Mouse (Mus musculus): Measurements from ENCODE around the gene Nfx1. TPM values are rescaled to one million over a fixed set of nuclear protein-coding genes. Genes with fewer than 3 reads are reported as not detected.

Gene Nfx1
- polyA plus RNA-seq, 1 experiment = 104 TPM

DNA sequence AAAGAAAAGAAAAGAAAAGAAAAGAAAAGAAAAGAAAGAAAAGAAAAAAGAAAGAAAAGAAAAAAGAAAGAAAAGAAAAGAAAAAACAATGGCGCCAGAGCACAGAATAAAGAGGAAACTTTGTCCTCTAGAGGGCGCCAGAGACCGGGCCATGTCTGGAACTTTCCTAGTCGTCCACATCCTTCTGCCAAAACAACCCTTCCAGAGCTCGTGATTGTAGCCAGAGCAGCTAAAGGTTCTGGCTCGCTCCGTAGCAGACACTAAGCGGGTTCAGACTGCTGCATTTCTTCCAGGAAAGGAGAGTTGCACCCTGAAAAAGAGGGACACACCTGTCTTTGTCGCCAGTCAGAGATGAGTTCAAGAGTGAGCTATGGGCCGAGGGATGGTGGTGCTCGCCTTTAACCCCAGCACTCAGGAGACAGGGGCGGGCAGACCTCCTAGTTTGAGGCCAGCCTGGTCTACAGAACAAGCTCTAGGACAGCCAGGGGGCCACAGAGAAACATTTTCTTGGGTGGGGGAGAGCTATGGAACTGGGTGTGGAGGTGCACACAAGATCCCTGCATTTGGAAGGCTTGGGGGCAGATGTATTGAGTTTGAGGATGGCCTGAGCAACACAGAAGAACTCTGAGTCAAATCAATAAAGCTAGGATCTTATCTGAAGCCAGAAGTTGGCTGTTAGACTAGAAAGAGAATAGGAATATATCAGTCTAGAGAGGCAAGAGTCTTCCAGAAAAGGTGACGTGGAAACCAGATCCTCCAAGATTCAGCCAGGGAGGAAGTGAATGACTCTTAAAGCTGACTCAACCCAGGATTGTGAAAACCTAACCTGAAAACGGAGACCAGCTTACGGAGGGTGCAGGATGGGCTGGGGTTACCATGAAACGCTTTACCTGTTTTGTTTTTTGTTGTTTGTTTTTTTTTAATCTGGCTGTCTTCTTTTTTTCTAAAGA is 80.3 kb downstream of the Nfx1 start:
- H3K9me3 ChIP-seq (replicated peaks; ENCODE audit: control insufficient read depth, insufficient read depth, low read length, poor library complexity, severe bottlenecking) = no peaks in the 10 kb centered on the region
- H3K4me3 ChIP-seq (ENCODE audit: low read depth, low read length) = peak overlapping the region; percentile 40
- peak overlapping the region; percentile 37 for H3K27ac ChIP-seq (ENCODE audit: insufficient read depth, low read length)
- TF ChIP-seq POLR2A (IDR thresholded peaks at IDR 0.05; ENCODE audit: insufficient read depth, low read length) (no peak), EP300 (IDR thresholded peaks at IDR 0.05; ENCODE audit: insufficient read depth, low read depth, low read length) (no peak), CTCF (IDR thresholded peaks at IDR 0.05; ENCODE audit: low read depth, low read length) (peak; percentile 73)
- no peaks in the 10 kb centered on the region for H3K27me3 ChIP-seq (ENCODE audit: control insufficient read depth, insufficient read depth, low read length, poor library complexity, severe bottlenecking)
- no peaks in the 10 kb centered on the region for H3K36me3 ChIP-seq (ENCODE audit: control insufficient read depth, insufficient read depth, low read length, poor library complexity, severe bottlenecking)
- H3K9ac ChIP-seq (ENCODE audit: low read depth, poor library complexity, severe bottlenecking) = peak overlapping the region; percentile 43
- no peaks in the 10 kb centered on the region for H3K4me1 ChIP-seq (ENCODE audit: control insufficient read depth, insufficient read depth, low read length)

DNA sequence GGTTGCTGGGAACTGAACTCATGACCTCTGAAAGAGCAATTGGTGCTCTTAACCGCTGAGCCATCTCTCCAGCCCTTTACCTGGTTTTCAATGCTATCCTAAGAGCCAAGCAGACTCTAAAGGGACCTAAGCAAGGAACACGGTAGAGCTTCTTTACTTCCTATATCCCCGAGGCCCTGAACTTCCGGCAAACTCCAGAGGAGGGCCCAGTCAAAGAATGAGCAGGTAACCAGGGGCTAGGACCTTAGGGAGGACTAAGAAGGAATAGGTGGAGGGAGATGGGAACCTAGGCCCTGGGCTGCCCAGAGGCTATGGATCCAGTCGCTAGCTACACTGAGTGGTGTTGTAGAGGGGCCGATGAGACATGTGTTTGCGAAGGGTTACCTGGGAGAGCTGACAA is 81.1 kb downstream of the Nfx1 start:
- Histone ChIP-seq H3K4me3 (ENCODE audit: low read depth, low read length) (peak overlapping the region; percentile 58), H3K27ac (ENCODE audit: insufficient read depth, low read length) (peak overlapping the region; percentile 62), H3K4me1 (ENCODE audit: control insufficient read depth, insufficient read depth, low read length) (no peaks in the 10 kb centered on the region), H3K27me3 (ENCODE audit: control insufficient read depth, insufficient read depth, low read length, poor library complexity, severe bottlenecking) (no peaks in the 10 kb centered on the region), H3K36me3 (ENCODE audit: control insufficient read depth, insufficient read depth, low read length, poor library complexity, severe bottlenecking) (no peaks in the 10 kb centered on the region), H3K9ac (ENCODE audit: low read depth, poor library complexity, severe bottlenecking) (peak overlapping the region; percentile 34), H3K9me3 (replicated peaks; ENCODE audit: control insufficient read depth, insufficient read depth, low read length, poor library complexity, severe bottlenecking) (no peaks in the 10 kb centered on the region)
- TF ChIP-seq EP300 (IDR thresholded peaks at IDR 0.05; ENCODE audit: insufficient read depth, low read depth, low read length) = no peak
- TF ChIP-seq POLR2A (IDR thresholded peaks at IDR 0.05; ENCODE audit: insufficient read depth, low read length) = no peak
- TF ChIP-seq CTCF (IDR thresholded peaks at IDR 0.05; ENCODE audit: low read depth, low read length) = no peak

DNA sequence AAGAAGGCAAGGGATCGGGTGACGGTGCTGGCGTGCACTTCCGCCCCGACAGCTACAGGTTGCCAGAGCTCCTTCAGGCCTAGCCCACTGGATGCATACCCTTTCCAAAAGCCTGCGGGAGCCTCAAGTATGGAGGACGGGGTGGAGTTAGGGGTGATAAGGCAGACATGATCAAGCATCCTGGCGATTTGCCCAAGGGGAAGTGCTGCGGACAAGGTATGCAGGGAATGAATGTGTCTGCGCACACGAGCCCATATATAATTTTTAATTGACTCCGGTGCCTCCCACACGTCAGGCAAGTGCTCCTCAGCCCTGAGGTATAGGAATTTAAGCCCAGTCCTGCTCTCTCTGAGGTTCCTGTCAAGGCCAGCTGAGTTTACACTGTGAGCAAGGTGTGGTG is 84.4 kb downstream of the Nfx1 start:
- H3K4me3 ChIP-seq (ENCODE audit: low read depth, low read length) = peak overlapping the region; percentile 24
- H3K27me3 ChIP-seq (ENCODE audit: control insufficient read depth, insufficient read depth, low read length, poor library complexity, severe bottlenecking) = no peaks in the 10 kb centered on the region
- no peak overlapping the region for H3K27ac ChIP-seq (ENCODE audit: insufficient read depth, low read length)
- TF ChIP-seq CTCF (IDR thresholded peaks at IDR 0.05; ENCODE audit: low read depth, low read length) (no peak), POLR2A (IDR thresholded peaks at IDR 0.05; ENCODE audit: insufficient read depth, low read length) (no peak), EP300 (IDR thresholded peaks at IDR 0.05; ENCODE audit: insufficient read depth, low read depth, low read length) (no peak)
- no peaks in the 10 kb centered on the region for H3K4me1 ChIP-seq (ENCODE audit: control insufficient read depth, insufficient read depth, low read length)
- H3K9me3 ChIP-seq (replicated peaks; ENCODE audit: control insufficient read depth, insufficient read depth, low read length, poor library complexity, severe bottlenecking) = no peaks in the 10 kb centered on the region
- no peaks in the 10 kb centered on the region for H3K36me3 ChIP-seq (ENCODE audit: control insufficient read depth, insufficient read depth, low read length, poor library complexity, severe bottlenecking)
- peak overlapping the region; percentile 8; the same call in 1 of the 2 replicates for H3K9ac ChIP-seq (ENCODE audit: low read depth, poor library complexity, severe bottlenecking)

DNA sequence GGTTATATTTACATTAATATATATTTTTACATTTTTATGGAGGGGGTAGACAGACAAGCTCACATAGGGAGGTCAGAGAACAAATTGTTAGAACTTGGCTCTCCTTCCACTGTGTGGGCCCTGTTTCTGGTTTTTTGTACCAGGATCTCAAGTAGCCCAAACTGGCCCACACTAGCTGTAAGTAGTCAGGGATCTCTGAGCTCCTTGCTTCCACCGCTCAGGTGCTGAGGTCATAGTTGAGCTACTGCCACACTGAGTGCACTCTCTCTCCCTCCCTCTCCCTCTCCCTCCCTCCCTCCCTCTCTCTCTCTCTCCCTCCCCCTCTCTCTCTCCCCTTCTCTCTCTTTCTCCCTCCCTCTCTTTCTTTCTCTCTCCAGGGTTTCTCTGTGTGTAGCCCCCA is 85.5 kb downstream of the Nfx1 start:
- H3K4me3 ChIP-seq (ENCODE audit: low read depth, low read length) = no peak overlapping the region
- H3K36me3 ChIP-seq (ENCODE audit: control insufficient read depth, insufficient read depth, low read length, poor library complexity, severe bottlenecking) = no peaks in the 10 kb centered on the region
- no peaks in the 10 kb centered on the region for H3K9me3 ChIP-seq (replicated peaks; ENCODE audit: control insufficient read depth, insufficient read depth, low read length, poor library complexity, severe bottlenecking)
- H3K9ac ChIP-seq (ENCODE audit: low read depth, poor library complexity, severe bottlenecking) = no peak overlapping the region
- no peak overlapping the region for H3K27ac ChIP-seq (ENCODE audit: insufficient read depth, low read length)
- no peaks in the 10 kb centered on the region for H3K27me3 ChIP-seq (ENCODE audit: control insufficient read depth, insufficient read depth, low read length, poor library complexity, severe bottlenecking)
- TF ChIP-seq CTCF (IDR thresholded peaks at IDR 0.05; ENCODE audit: low read depth, low read length) (no peak), POLR2A (IDR thresholded peaks at IDR 0.05; ENCODE audit: insufficient read depth, low read length) (no peak), EP300 (IDR thresholded peaks at IDR 0.05; ENCODE audit: insufficient read depth, low read depth, low read length) (no peak)
- no peaks in the 10 kb centered on the region for H3K4me1 ChIP-seq (ENCODE audit: control insufficient read depth, insufficient read depth, low read length)

DNA sequence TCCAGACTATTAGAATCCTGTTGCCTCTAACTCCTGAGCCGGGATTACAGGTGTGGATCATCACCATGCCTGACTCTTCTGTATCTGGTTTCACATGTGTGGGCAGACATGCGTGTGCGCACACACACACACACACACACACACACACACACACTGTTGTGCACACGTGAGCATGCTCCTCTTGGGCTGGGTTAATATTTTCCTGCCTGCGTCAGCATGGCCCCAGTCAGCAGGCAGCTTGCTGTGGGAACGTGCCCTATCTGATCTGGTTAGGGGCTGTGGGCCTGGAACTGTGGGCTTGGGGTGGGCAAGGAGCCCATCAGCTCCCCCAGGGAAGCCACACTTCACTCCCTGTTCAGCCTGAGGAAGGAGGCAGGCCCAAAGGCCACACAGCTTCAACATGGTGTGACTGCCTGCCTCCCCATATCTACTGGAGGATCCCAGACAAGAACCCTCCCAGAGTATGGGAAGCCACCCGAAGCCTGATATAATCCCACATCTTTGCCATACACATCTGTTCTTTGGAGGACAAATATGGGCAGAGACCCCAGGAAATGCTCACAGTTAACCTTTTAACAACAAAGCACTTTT is 86.1 kb downstream of the Nfx1 start:
- H3K9ac ChIP-seq (ENCODE audit: low read depth, poor library complexity, severe bottlenecking) = no peak overlapping the region
- H3K36me3 ChIP-seq (ENCODE audit: control insufficient read depth, insufficient read depth, low read length, poor library complexity, severe bottlenecking) = no peaks in the 10 kb centered on the region
- H3K4me3 ChIP-seq (ENCODE audit: low read depth, low read length) = no peak overlapping the region
- no peaks in the 10 kb centered on the region for H3K9me3 ChIP-seq (replicated peaks; ENCODE audit: control insufficient read depth, insufficient read depth, low read length, poor library complexity, severe bottlenecking)
- no peak overlapping the region for H3K27ac ChIP-seq (ENCODE audit: insufficient read depth, low read length)
- H3K4me1 ChIP-seq (ENCODE audit: control insufficient read depth, insufficient read depth, low read length) = no peaks in the 10 kb centered on the region
- TF ChIP-seq EP300 (IDR thresholded peaks at IDR 0.05; ENCODE audit: insufficient read depth, low read depth, low read length) = no peak
- TF ChIP-seq CTCF (IDR thresholded peaks at IDR 0.05; ENCODE audit: low read depth, low read length) = no peak
- TF ChIP-seq POLR2A (IDR thresholded peaks at IDR 0.05; ENCODE audit: insufficient read depth, low read length) = no peak
- H3K27me3 ChIP-seq (ENCODE audit: control insufficient read depth, insufficient read depth, low read length, poor library complexity, severe bottlenecking) = no peaks in the 10 kb centered on the region

DNA sequence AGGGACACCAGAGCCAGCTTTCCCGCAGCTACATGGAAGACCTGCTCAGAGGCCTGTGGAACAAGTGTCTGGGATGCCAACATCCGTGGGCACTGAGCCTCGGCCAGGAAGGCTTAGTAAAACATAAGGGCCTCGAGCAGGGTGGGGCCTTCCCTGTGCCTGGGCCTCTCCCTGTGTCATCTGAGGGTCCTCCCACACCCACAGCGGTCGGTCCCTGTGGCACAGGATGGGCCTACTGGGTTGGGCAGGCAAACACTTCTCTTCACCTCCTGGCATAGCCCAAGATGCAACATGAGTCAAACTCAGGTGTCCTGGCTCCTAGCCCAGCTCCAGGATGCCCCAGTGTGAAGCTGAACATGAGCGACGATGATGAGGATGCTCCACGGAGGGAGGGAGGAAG is 86.7 kb downstream of the Nfx1 start:
- Histone ChIP-seq H3K27ac (ENCODE audit: insufficient read depth, low read length) (no peak overlapping the region), H3K27me3 (ENCODE audit: control insufficient read depth, insufficient read depth, low read length, poor library complexity, severe bottlenecking) (no peaks in the 10 kb centered on the region), H3K9me3 (replicated peaks; ENCODE audit: control insufficient read depth, insufficient read depth, low read length, poor library complexity, severe bottlenecking) (no peaks in the 10 kb centered on the region), H3K4me3 (ENCODE audit: low read depth, low read length) (no peak overlapping the region), H3K4me1 (ENCODE audit: control insufficient read depth, insufficient read depth, low read length) (no peaks in the 10 kb centered on the region), H3K36me3 (ENCODE audit: control insufficient read depth, insufficient read depth, low read length, poor library complexity, severe bottlenecking) (no peaks in the 10 kb centered on the region), H3K9ac (ENCODE audit: low read depth, poor library complexity, severe bottlenecking) (no peak overlapping the region)
- no peak for TF ChIP-seq POLR2A (IDR thresholded peaks at IDR 0.05; ENCODE audit: insufficient read depth, low read length)
- no peak for TF ChIP-seq EP300 (IDR thresholded peaks at IDR 0.05; ENCODE audit: insufficient read depth, low read depth, low read length)
- TF ChIP-seq CTCF (IDR thresholded peaks at IDR 0.05; ENCODE audit: low read depth, low read length) = no peak

Measured in ES-Bruce4 (cell line).